Mouse (Mus musculus): ENCODE results near the gene Catspere2. TPM values are rescaled to one million over a fixed set of nuclear protein-coding genes. Genes with fewer than 3 reads are reported as not detected.
"Not testable (repeated sequence)": the region's sequence is repeated elsewhere in the genome, so short reads cannot be mapped to it uniquely, and the experiment has no call there.

Catspere2 gene
- total RNA-seq (2014; rRNA removed) = 1.1 and 1.5 TPM in 2 replicates
- 0.53 and 0.78 TPM in 2 replicates for polyA plus RNA-seq (2015; fragmentation: Nextera tagmentation; extraction: Ambion mirVana)

- DNase-seq (ENCODE audit: low spot score) (peak; percentile 98), ATAC-seq (ENCODE audit: low FRiP score) (peak; percentile 97)
- H3K4me2 ChIP-seq (ENCODE audit: low read depth, low read length, poor library complexity, severe bottlenecking) = peak within 1 kb of the TSS; percentile 52
- peak within 1 kb of the TSS; percentile 65; the same call in 1 of the 2 replicates for H3K27ac ChIP-seq (ENCODE audit: low read depth, low read length)
- H3K9ac ChIP-seq (replicated peaks; ENCODE audit: low read length, poor library complexity, severe bottlenecking) = peak within 1 kb of the TSS; percentile 66
- not testable (repeated sequence) for H3K4me1 ChIP-seq (ENCODE audit: insufficient read depth, low read length); H3K9me3 ChIP-seq (ENCODE audit: low read length); H3K36me3 ChIP-seq (ENCODE audit: insufficient read depth, low read length); H3K27me3 ChIP-seq (ENCODE audit: insufficient read depth, low read length)
- TF ChIP-seq CTCF (IDR thresholded peaks at IDR 0.05) = peak; percentile 50
- under 1% methylated on average over 20 of the region's 21 CpGs for WGBS
- peak within 1 kb of the TSS; percentile 49 for H3K4me3 ChIP-seq (ENCODE audit: low read depth, low read length)
These were observed at the start of gene Catspere2 for GRCm38 (mm10) chr1:177983024-177983450. Gene Catspere2, plus strand, starts transcription at chr1:177983423.

GRCm38 (mm10) chr1:177940422-177940977 lies 42.7 kb upstream of the Catspere2 start:
- not testable (repeated sequence) for H3K4me1 ChIP-seq (ENCODE audit: insufficient read depth, low read length); H3K4me3 ChIP-seq (ENCODE audit: low read depth, low read length); H3K27ac ChIP-seq (ENCODE audit: low read depth, low read length); H3K4me2 ChIP-seq (ENCODE audit: low read depth, low read length, poor library complexity, severe bottlenecking); H3K9me3 ChIP-seq (ENCODE audit: low read length); H3K36me3 ChIP-seq (ENCODE audit: insufficient read depth, low read length); ATAC-seq (ENCODE audit: low FRiP score); H3K27me3 ChIP-seq (ENCODE audit: insufficient read depth, low read length); H3K9ac ChIP-seq (replicated peaks; ENCODE audit: low read length, poor library complexity, severe bottlenecking)
- TF ChIP-seq CTCF (IDR thresholded peaks at IDR 0.05) = peak; percentile 66
- peak; percentile 1 for DNase-seq (ENCODE audit: low spot score)
- 6% methylated on average over 3 of the region's 4 CpGs for whole genome bisulfite sequencing

GRCm38 (mm10) chr1:177981276-177981675 lies 1.9 kb upstream of the Catspere2 start:
- no peak overlapping the region for H3K4me3 ChIP-seq (ENCODE audit: low read depth, low read length)
- H3K9me3 ChIP-seq (ENCODE audit: low read length) = no peaks in the 10 kb centered on the region
- 74% methylated on average over 1 of the region's 1 CpGs for WGBS
- H3K27ac ChIP-seq (ENCODE audit: low read depth, low read length) = no peak overlapping the region
- TF ChIP-seq CTCF (IDR thresholded peaks at IDR 0.05) = no peak
- H3K4me1 ChIP-seq (ENCODE audit: insufficient read depth, low read length) = no peaks in the 10 kb centered on the region
- H3K4me2 ChIP-seq (ENCODE audit: low read depth, low read length, poor library complexity, severe bottlenecking) = no peak overlapping the region
- no peaks in the 10 kb centered on the region for H3K27me3 ChIP-seq (ENCODE audit: insufficient read depth, low read length)
- H3K36me3 ChIP-seq (ENCODE audit: insufficient read depth, low read length) = no peaks in the 10 kb centered on the region; the same call in 1 of the 2 replicates
- DNase-seq (ENCODE audit: low spot score) (no peak), ATAC-seq (ENCODE audit: low FRiP score) (no peak)
- H3K9ac ChIP-seq (replicated peaks; ENCODE audit: low read length, poor library complexity, severe bottlenecking) = no peak overlapping the region

GRCm38 (mm10) chr1:177983582-177983981 lies 359 bp downstream of the Catspere2 start:
- WGBS = under 1% methylated on average over 24 of the region's 41 CpGs
- peak; percentile 67 for ATAC-seq (ENCODE audit: low FRiP score)
- H3K4me2 ChIP-seq (ENCODE audit: low read depth, low read length, poor library complexity, severe bottlenecking) = peak overlapping the region; percentile 52

GRCm38 (mm10) chr1:177984206-177984605 lies 983 bp downstream of the Catspere2 start:
- Histone ChIP-seq H3K9me3 (ENCODE audit: low read length) (no peaks in the 10 kb centered on the region), H3K9ac (replicated peaks; ENCODE audit: low read length, poor library complexity, severe bottlenecking) (no peak overlapping the region), H3K4me1 (ENCODE audit: insufficient read depth, low read length) (no peaks in the 10 kb centered on the region), H3K4me3 (ENCODE audit: low read depth, low read length) (peak overlapping the region; percentile 10; the same call in 1 of the 2 replicates), H3K27me3 (ENCODE audit: insufficient read depth, low read length) (no peaks in the 10 kb centered on the region), H3K4me2 (ENCODE audit: low read depth, low read length, poor library complexity, severe bottlenecking) (peak overlapping the region; percentile 33), H3K27ac (ENCODE audit: low read depth, low read length) (no peak overlapping the region), H3K36me3 (ENCODE audit: insufficient read depth, low read length) (no peaks in the 10 kb centered on the region; the same call in 1 of the 2 replicates)
- no peak for TF ChIP-seq CTCF (IDR thresholded peaks at IDR 0.05)
- 64% methylated on average over 9 of the region's 9 CpGs for WGBS
- ATAC-seq (ENCODE audit: low FRiP score) = no peak
- DNase-seq (ENCODE audit: low spot score) = no peak

More at GRCm38 (mm10) chr1:177983582-177983981, 359 bp downstream of the Catspere2 start:
- Histone ChIP-seq H3K27ac (ENCODE audit: low read depth, low read length) (peak overlapping the region; percentile 65; the same call in 1 of the 2 replicates), H3K9ac (replicated peaks; ENCODE audit: low read length, poor library complexity, severe bottlenecking) (peak overlapping the region; percentile 66), H3K4me3 (ENCODE audit: low read depth, low read length) (peak overlapping the region; percentile 49)
- not testable (repeated sequence) for DNase-seq (ENCODE audit: low spot score); H3K27me3 ChIP-seq (ENCODE audit: insufficient read depth, low read length); H3K4me1 ChIP-seq (ENCODE audit: insufficient read depth, low read length); H3K9me3 ChIP-seq (ENCODE audit: low read length); H3K36me3 ChIP-seq (ENCODE audit: insufficient read depth, low read length)

GRCm38 (mm10) chr1:177987476-177987875 lies 4.3 kb downstream of the Catspere2 start:
- not testable (repeated sequence) for ATAC-seq (ENCODE audit: low FRiP score)

GRCm38 (mm10) chr1:178072798-178073197 lies 89.6 kb downstream of the Catspere2 start:
- H3K27me3 ChIP-seq (ENCODE audit: insufficient read depth, low read length); H3K4me2 ChIP-seq (ENCODE audit: low read depth, low read length, poor library complexity, severe bottlenecking); H3K36me3 ChIP-seq (ENCODE audit: insufficient read depth, low read length); H3K4me3 ChIP-seq (ENCODE audit: low read depth, low read length); H3K4me1 ChIP-seq (ENCODE audit: insufficient read depth, low read length); H3K27ac ChIP-seq (ENCODE audit: low read depth, low read length); H3K9me3 ChIP-seq (ENCODE audit: low read length); DNase-seq (ENCODE audit: low spot score); H3K9ac ChIP-seq (replicated peaks; ENCODE audit: low read length, poor library complexity, severe bottlenecking); ATAC-seq (ENCODE audit: low FRiP score): not testable (repeated sequence)
- WGBS = 57% methylated on average over 4 of the region's 4 CpGs

More at GRCm38 (mm10) chr1:177987476-177987875, 4.3 kb downstream of the Catspere2 start:
- WGBS = 64% methylated on average over 1 of the region's 1 CpGs
- not testable (repeated sequence) for DNase-seq (ENCODE audit: low spot score); H3K27ac ChIP-seq (ENCODE audit: low read depth, low read length); H3K36me3 ChIP-seq (ENCODE audit: insufficient read depth, low read length); H3K9me3 ChIP-seq (ENCODE audit: low read length); H3K9ac ChIP-seq (replicated peaks; ENCODE audit: low read length, poor library complexity, severe bottlenecking); H3K4me3 ChIP-seq (ENCODE audit: low read depth, low read length); H3K4me1 ChIP-seq (ENCODE audit: insufficient read depth, low read length); H3K4me2 ChIP-seq (ENCODE audit: low read depth, low read length, poor library complexity, severe bottlenecking); H3K27me3 ChIP-seq (ENCODE audit: insufficient read depth, low read length)

GRCm38 (mm10) chr1:178097865-178098264 lies 114.6 kb downstream of the Catspere2 start:
- ATAC-seq (ENCODE audit: low FRiP score); DNase-seq (ENCODE audit: low spot score); H3K27me3 ChIP-seq (ENCODE audit: insufficient read depth, low read length); H3K9ac ChIP-seq (replicated peaks; ENCODE audit: low read length, poor library complexity, severe bottlenecking); H3K9me3 ChIP-seq (ENCODE audit: low read length); H3K27ac ChIP-seq (ENCODE audit: low read depth, low read length); H3K4me1 ChIP-seq (ENCODE audit: insufficient read depth, low read length); H3K4me2 ChIP-seq (ENCODE audit: low read depth, low read length, poor library complexity, severe bottlenecking); H3K36me3 ChIP-seq (ENCODE audit: insufficient read depth, low read length); H3K4me3 ChIP-seq (ENCODE audit: low read depth, low read length): not testable (repeated sequence)

- WGBS = 87% methylated on average over 1 of the region's 1 CpGs
- H3K9me3 ChIP-seq (ENCODE audit: low read length); H3K27me3 ChIP-seq (ENCODE audit: insufficient read depth, low read length); H3K9ac ChIP-seq (replicated peaks; ENCODE audit: low read length, poor library complexity, severe bottlenecking); H3K4me3 ChIP-seq (ENCODE audit: low read depth, low read length); H3K4me2 ChIP-seq (ENCODE audit: low read depth, low read length, poor library complexity, severe bottlenecking); H3K4me1 ChIP-seq (ENCODE audit: insufficient read depth, low read length); ATAC-seq (ENCODE audit: low FRiP score); DNase-seq (ENCODE audit: low spot score); H3K27ac ChIP-seq (ENCODE audit: low read depth, low read length); H3K36me3 ChIP-seq (ENCODE audit: insufficient read depth, low read length): not testable (repeated sequence)
These were observed 125.3 kb downstream of the Catspere2 start for GRCm38 (mm10) chr1:178108514-178108913.
